Mouse (Mus musculus) heart, adult 8-10 months (tissue): ENCODE measurements around the gene R3hcc1l. TPM values are rescaled to one million over a fixed set of nuclear protein-coding genes. Genes with fewer than 3 reads are reported as not detected.

Experiments used
- DNase-seq: peaks from one replicate; pipeline ENCODE4 v3.0.0; 2022; ENCODE audit warnings: low spot score
- total RNA-seq, 4 experiments: library from RNA; stranded (reverse); gene quantifications; 2 replicates each; pipeline ENCODE4 v1.2.4; 2022

R3hcc1l gene
- total RNA-seq, 4 experiments from 2014 or later: 24.6 to 29.5 (median 26.5) TPM

DNA sequence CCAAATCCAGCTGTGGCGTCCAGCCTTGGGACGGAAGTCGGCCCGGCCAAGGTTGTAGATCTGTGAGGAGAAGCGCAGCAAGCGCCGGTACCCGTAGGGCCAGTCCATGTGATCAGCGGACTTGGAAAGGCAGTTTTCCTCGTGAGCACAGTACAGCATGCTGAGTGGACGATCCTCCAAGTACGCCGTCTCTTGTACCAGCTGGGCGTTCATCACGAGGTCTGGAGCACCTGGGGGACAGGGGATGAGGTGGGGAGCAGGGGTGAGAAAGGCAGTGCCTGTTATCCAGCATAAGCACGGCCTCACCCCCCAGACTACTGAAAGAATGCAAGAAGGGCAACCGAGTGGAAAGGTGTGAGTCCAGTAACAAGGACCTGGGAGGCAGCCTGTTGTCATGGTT lies 81.3 kb downstream of the R3hcc1l start:
- DNase-seq: no peak

- no peak for DNase-seq
Measured at GRCm38 (mm10) chr19:42600591-42600990, 82.0 kb downstream of the R3hcc1l start.

DNA sequence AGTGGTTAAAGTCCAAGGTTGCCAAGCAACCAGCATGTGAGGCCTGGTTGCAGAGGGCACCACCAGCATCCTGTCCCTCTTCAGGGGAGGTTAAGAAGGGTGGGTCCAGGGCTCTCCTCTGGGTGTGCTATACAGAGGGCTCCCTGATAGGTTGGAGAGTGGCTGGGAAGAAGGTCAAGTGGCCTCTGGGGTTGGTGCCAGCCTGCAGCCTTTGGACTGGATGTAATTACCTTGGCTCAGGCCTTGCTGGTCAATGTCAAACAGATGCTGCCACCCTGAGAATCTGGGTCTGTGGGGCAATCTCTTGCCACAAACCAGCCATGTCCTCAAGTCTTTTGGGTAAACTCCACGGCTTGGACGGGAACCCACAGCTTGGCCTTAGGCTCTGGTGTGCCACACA lies 82.9 kb downstream of the R3hcc1l start:
- DNase-seq: no peak

- no peak for DNase-seq
Measured at GRCm38 (mm10) chr19:42602041-42602440, 83.5 kb downstream of the R3hcc1l start.

- DNase-seq: no peak
Measured at GRCm38 (mm10) chr19:42602576-42602975, 84.0 kb downstream of the R3hcc1l start.

GRCm38 (mm10) chr19:42608082-42608481 lies 89.5 kb downstream of the R3hcc1l start:
- no peak for DNase-seq

GRCm38 (mm10) chr19:42609716-42610115 lies 91.2 kb downstream of the R3hcc1l start:
- no peak for DNase-seq

- no peak for DNase-seq
Measured at GRCm38 (mm10) chr19:42611746-42612145, 93.2 kb downstream of the R3hcc1l start.

- peak; percentile 71 for DNase-seq
Measured at GRCm38 (mm10) chr19:42612654-42613053, 94.1 kb downstream of the R3hcc1l start, which contains the start of gene Loxl4. Loxl4 (minus strand) TSS chr19:42612813.

- DNase-seq: peak; percentile 20
Measured at GRCm38 (mm10) chr19:42613116-42613515, 94.6 kb downstream of the R3hcc1l start.

DNA sequence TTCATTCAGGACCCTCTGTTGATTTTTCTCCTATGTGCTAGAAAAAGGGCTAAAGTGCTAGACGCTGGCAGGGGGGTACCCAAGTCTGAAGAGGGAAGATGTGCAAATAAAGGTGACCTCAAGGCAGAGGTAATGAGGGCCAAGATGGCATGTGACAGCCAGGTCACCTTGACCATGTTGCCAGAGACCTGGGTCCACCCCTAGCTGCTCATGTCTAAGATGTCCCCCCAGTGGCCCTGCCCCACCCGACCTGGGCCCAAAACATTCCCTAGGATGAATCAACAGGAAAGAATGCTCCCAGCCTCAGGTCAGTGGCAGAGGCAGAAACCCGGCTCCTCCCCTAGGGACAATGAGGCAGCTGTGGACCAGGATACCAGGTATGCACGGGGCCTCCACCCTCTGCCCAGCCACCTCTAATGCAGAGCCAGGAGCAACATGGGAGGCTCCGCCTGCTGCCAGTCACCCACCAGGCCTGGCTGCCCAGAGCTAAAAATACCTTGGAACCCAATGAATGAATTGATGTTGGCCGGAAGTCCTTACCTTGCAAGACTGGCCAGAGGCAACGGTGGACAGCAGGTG lies 95.2 kb downstream of the R3hcc1l start:
- no peak for DNase-seq

- peak; percentile 50 for DNase-seq
Measured at GRCm38 (mm10) chr19:42628068-42628467, 109.5 kb downstream of the R3hcc1l start.

GRCm38 (mm10) chr19:42631541-42631961 lies 113.0 kb downstream of the R3hcc1l start:
- peak; percentile 60 for DNase-seq

DNA sequence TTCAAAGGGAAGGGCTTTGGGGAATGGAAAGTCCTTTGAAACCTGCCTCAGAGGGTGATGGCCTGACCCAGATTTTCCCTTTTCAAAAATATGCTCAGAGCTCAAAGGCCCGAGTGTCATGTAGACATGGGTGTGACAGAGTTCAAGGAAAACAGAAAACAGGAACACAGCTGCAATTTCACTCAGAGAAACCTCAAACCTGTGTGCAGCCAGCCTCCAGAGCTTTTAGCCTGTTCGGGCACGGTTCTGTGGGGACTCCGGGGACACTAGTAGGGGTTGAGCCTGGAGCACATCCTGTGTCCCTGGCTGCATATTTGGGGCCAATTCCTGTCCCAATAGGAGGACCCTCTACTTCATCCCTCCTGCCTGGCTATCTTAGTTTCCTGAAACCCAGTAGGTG lies 113.7 kb downstream of the R3hcc1l start:
- DNase-seq: no peak

GRCm38 (mm10) chr19:42633650-42634049 lies 115.1 kb downstream of the R3hcc1l start:
- no peak for DNase-seq

- no peak for DNase-seq
Measured at GRCm38 (mm10) chr19:42636631-42637030, 118.1 kb downstream of the R3hcc1l start.

- DNase-seq: no peak
Measured at GRCm38 (mm10) chr19:42638604-42639481, 120.3 kb downstream of the R3hcc1l start.

GRCm38 (mm10) chr19:42639544-42639943 lies 121.0 kb downstream of the R3hcc1l start:
- DNase-seq: no peak

DNA sequence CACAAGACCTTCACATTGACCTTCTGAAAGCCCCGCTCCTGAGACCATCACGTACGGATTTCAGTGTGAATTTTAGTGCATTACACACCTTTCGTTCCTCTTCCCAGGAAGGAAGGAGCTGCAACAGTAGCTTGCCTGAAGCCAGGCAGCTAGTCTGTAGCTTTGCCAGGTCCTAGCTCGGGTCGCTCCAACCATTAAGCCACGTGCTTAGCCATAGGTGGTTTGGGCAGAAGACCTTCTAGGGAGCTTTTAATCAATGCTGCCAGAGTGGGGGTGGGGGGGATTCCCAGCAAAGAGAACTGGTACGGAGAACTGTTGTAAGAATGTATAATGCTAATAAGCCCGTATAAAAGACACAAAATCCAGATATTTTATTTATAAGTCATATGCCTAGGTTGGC lies 121.7 kb downstream of the R3hcc1l start:
- no peak for DNase-seq
